ENCODE assay signal across 9 mouse cellular contexts in genomic region chr8:95377863-95378291, GRCm38 (mm10). TPM values are rescaled to one million over a fixed set of nuclear protein-coding genes. Genes with fewer than 3 reads are reported as not detected.
DNase-seq lines count a peak whose midpoint lies in the region; ATAC-seq lines count a peak whose summit lies in the region.
"Had no signal": no experiment of that assay in that cellular context is flagged by ENCODE, and none has a peak within 500 bp of the region (broad histone marks: within the 10 kb centered on the region; RNA-seq: fewer than 3 reads in every experiment).

No protein-coding gene starts in this region.

- peak overlapping the region; percentile 84 for H3K27ac ChIP-seq in heart, embryonic 10.5 days
- H3K27ac ChIP-seq in kidney, embryonic 15.5 days, result peak overlapping the region; percentile 64
- H3K27ac ChIP-seq in liver, embryonic 12.5 days, result no peak overlapping the region

- no peaks in the 10 kb centered on the region for H3K27me3 ChIP-seq in heart, embryonic 10.5 days (ENCODE audit: insufficient read depth, poor library complexity, severe bottlenecking)
- no peaks in the 10 kb centered on the region for H3K27me3 ChIP-seq in kidney, embryonic 15.5 days
- peaks cover 7% of the 10 kb centered on the region for H3K27me3 ChIP-seq in liver, embryonic 12.5 days (replicated peaks)

- H3K4me1 ChIP-seq in heart, embryonic 10.5 days, result peaks cover 44% of the 10 kb centered on the region
- peaks cover 22% of the 10 kb centered on the region for H3K4me1 ChIP-seq in kidney, embryonic 15.5 days
- H3K4me1 ChIP-seq in liver, embryonic 12.5 days, result peaks cover 10% of the 10 kb centered on the region

- 0 out of 2 replicates have a peak overlapping the region, but pooled peaks have one; percentile 14 for H3K4me2 ChIP-seq in kidney, embryonic 15.5 days
- no peak overlapping the region for H3K4me2 ChIP-seq in liver, embryonic 12.5 days

- H3K9me3 ChIP-seq in heart, embryonic 10.5 days, result no peaks in the 10 kb centered on the region
- H3K9me3 ChIP-seq in kidney, embryonic 15.5 days (replicated peaks), result no peaks in the 10 kb centered on the region
- no peaks in the 10 kb centered on the region for H3K9me3 ChIP-seq in liver, embryonic 12.5 days (replicated peaks)

- H3K36me3 ChIP-seq in heart, embryonic 10.5 days, result peaks cover 21% of the 10 kb centered on the region
- no peaks in the 10 kb centered on the region for H3K36me3 ChIP-seq in kidney, embryonic 15.5 days
- no peaks in the 10 kb centered on the region for H3K36me3 ChIP-seq in liver, embryonic 12.5 days

- 11% methylated on average over 7 of the region's 7 CpGs for WGBS in heart, embryonic 10.5 days
- WGBS in kidney, embryonic 15.5 days, result 22% methylated on average over 7 of the region's 7 CpGs
- 35% methylated on average over 7 of the region's 7 CpGs for WGBS in liver, embryonic 12.5 days (ENCODE audit: insufficient replicate concordance)

- DNase-seq in adrenal gland, adult 2 months, result peak; percentile 40
- DNase-seq in adrenal gland, adult 18-20 months (ENCODE audit: low spot score in 2 of 2), result no peak
- DNase-seq in heart, embryonic 10.5 days (ENCODE audit: low spot score), result peak; percentile 89
- DNase-seq in lung, postnatal 25 days (ENCODE audit: low spot score), result peak; percentile 91
- DNase-seq in left cerebral cortex, adult 8-10 months (ENCODE audit: low spot score in 2 of 2), result no peak
- DNase-seq in natural killer cell, adult 2 months (ENCODE audit: low spot score in 2 of 2), result no peak
- DNase-seq: cerebellum, postnatal 14 days had no signal

- H3K9ac ChIP-seq in kidney, embryonic 15.5 days, result no peak overlapping the region
- H3K9ac ChIP-seq in liver, embryonic 12.5 days, result no peak overlapping the region

- ATAC-seq in kidney, embryonic 15.5 days (replicated peaks; ENCODE audit: low FRiP score), result peak; percentile 30; the same call in 1 of the 2 replicates
- ATAC-seq in liver, embryonic 12.5 days, result no peak

- peak overlapping the region; percentile 35 for H3K4me3 ChIP-seq in heart, embryonic 10.5 days
- no peak overlapping the region for H3K4me3 ChIP-seq in kidney, embryonic 15.5 days (replicated peaks)
- H3K4me3 ChIP-seq in liver, embryonic 12.5 days, result no peak overlapping the region

RNA-seq across cellular contexts. Expression of gene Mmp15, which starts 25.8 kb away (rescaled TPM):
- 1 to 10 TPM; 5.5 to 7.7 TPM for total RNA-seq in adrenal gland, adult 2 months (2021)
- polyA plus RNA-seq in adrenal gland, adult 2 months (2012; rRNA removed), result 14.1 and 16.4 TPM in 2 replicates
- total RNA-seq in adrenal gland, adult 18-20 months (2021), result 1 to 10 TPM; 5.6 to 8.9 TPM
- polyA plus RNA-seq in heart, embryonic 10.5 days (2016; fragmentation: Nextera tagmentation; extraction: Ambion mirVana), result 30.9 and 50.2 TPM in 2 replicates
- 10.0 and 12.3 TPM in 2 replicates for polyA plus RNA-seq in kidney, embryonic 15.5 days (2015; fragmentation: Nextera tagmentation; extraction: Ambion mirVana)
- total RNA-seq in left cerebral cortex, adult 8-10 months (2022), result 10 to 100 TPM; 16.0 to 17.9 (median 16.8) TPM
- polyA plus RNA-seq in liver, embryonic 12.5 days (2016; fragmentation: Nextera tagmentation; extraction: Ambion mirVana), result 2.9 TPM in 2 replicates

RNA-seq across cellular contexts. Expression of gene Usb1, which starts 45.8 kb away (rescaled TPM):
- total RNA-seq in adrenal gland, adult 2 months (2021), result 10 to 100 TPM; 13.1 to 16.7 TPM
- polyA plus RNA-seq in adrenal gland, adult 2 months (2012; rRNA removed), result 19.6 and 23.8 TPM in 2 replicates
- 10 to 100 TPM; 11.6 to 11.9 TPM for total RNA-seq in adrenal gland, adult 18-20 months (2021)
- 31.5 and 33.0 TPM in 2 replicates for polyA plus RNA-seq in heart, embryonic 10.5 days (2016; fragmentation: Nextera tagmentation; extraction: Ambion mirVana)
- polyA plus RNA-seq in kidney, embryonic 15.5 days (2015; fragmentation: Nextera tagmentation; extraction: Ambion mirVana), result 47.0 and 49.0 TPM in 2 replicates
- 10 to 100 TPM; 11.4 to 13.8 (median 12.2) TPM for total RNA-seq in left cerebral cortex, adult 8-10 months (2022)
- polyA plus RNA-seq in liver, embryonic 12.5 days (2016; fragmentation: Nextera tagmentation; extraction: Ambion mirVana), result 15.4 and 15.9 TPM in 2 replicates

RNA-seq across cellular contexts. Expression of gene Zfp319, which starts 46.1 kb away (rescaled TPM):
- 10 to 100 TPM in 1 of 2 experiments, 1 to 10 TPM in 1; 9.6 to 10.5 TPM for total RNA-seq in adrenal gland, adult 2 months (2021)
- polyA plus RNA-seq in adrenal gland, adult 2 months (2012; rRNA removed), result 12.3 and 13.0 TPM in 2 replicates
- total RNA-seq in adrenal gland, adult 18-20 months (2021), result 10 to 100 TPM in 1 of 2 experiments, 1 to 10 TPM in 1; 9.4 to 11.0 TPM
- 7.5 TPM in 2 replicates for polyA plus RNA-seq in heart, embryonic 10.5 days (2016; fragmentation: Nextera tagmentation; extraction: Ambion mirVana)
- polyA plus RNA-seq in kidney, embryonic 15.5 days (2015; fragmentation: Nextera tagmentation; extraction: Ambion mirVana), result 8.6 and 9.6 TPM in 2 replicates
- 10 to 100 TPM; 14.7 to 16.3 (median 15.3) TPM for total RNA-seq in left cerebral cortex, adult 8-10 months (2022)
- 2.2 and 2.3 TPM in 2 replicates for polyA plus RNA-seq in liver, embryonic 12.5 days (2016; fragmentation: Nextera tagmentation; extraction: Ambion mirVana)

RNA-seq across cellular contexts. Expression of gene Cfap20, which starts 56.8 kb away (rescaled TPM):
- 10 to 100 TPM; 40.7 to 42.4 TPM for total RNA-seq in adrenal gland, adult 2 months (2021)
- polyA plus RNA-seq in adrenal gland, adult 2 months (2012; rRNA removed), result 49.1 and 62.3 TPM in 2 replicates
- 10 to 100 TPM; 25.8 to 33.6 TPM for total RNA-seq in adrenal gland, adult 18-20 months (2021)
- polyA plus RNA-seq in heart, embryonic 10.5 days (2016; fragmentation: Nextera tagmentation; extraction: Ambion mirVana), result 126 and 129 TPM in 2 replicates
- polyA plus RNA-seq in kidney, embryonic 15.5 days (2015; fragmentation: Nextera tagmentation; extraction: Ambion mirVana), result 138 and 139 TPM in 2 replicates
- total RNA-seq in left cerebral cortex, adult 8-10 months (2022), result 10 to 100 TPM; 52.7 to 60.3 (median 57.4) TPM
- polyA plus RNA-seq in liver, embryonic 12.5 days (2016; fragmentation: Nextera tagmentation; extraction: Ambion mirVana), result 44.2 and 45.9 TPM in 2 replicates

Comparison
In these comparisons a context has a peak if more than half of its experiments do, and no peak if none do; other contexts are left out.
1. DNase-seq: peak in adrenal gland, adult 2 months (single experiment), heart, embryonic 10.5 days (single experiment) and lung, postnatal 25 days (single experiment); none in adrenal gland, adult 18-20 months (0 of 2), left cerebral cortex, adult 8-10 months (0 of 2) and natural killer cell, adult 2 months (0 of 2).